Mouse (Mus musculus): Measurements from ENCODE around the gene Emp1.

DNA sequence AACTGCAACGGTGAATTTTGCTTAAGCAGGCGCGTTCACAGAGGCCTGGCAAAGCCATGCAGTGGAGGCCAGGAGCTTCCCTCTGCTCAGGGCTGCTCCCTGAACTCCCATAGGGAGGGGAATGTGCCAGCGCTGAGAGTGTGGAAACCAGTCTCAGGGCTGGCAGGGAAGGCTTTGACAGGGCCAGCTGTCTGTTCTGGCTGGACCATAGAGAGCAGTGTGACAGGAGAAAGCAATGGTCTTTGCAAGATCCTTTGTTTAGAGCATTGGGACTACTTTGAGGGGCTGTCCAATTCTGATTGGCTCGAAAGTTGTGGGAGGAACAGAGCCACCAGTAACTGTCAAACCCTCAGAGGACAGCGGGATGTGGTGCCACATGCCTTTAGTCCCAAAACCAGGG is 5.9 kb downstream of the Emp1 start:
- TF ChIP-seq EP300 (IDR thresholded peaks at IDR 0.05; ENCODE audit: low read depth) (no peak), CTCF (IDR thresholded peaks at IDR 0.05; ENCODE audit: low read depth) (no peak)

All from liver, embryonic 14.5 days (tissue).